Mouse (Mus musculus): ENCODE measurements around the gene Mrps18c.

GRCm38 (mm10) chr5:100751655-100752054 is 46.8 kb upstream of the Mrps18c start:
- no peak for TF ChIP-seq CTCF (IDR thresholded peaks at IDR 0.05)
- no peak for TF ChIP-seq POLR2A (IDR thresholded peaks at IDR 0.05; ENCODE audit: insufficient read depth, low read depth, low read length)
- TF ChIP-seq EP300 (IDR thresholded peaks at IDR 0.05; ENCODE audit: insufficient read depth, low read depth, low read length) = no peak

Measured in heart, adult 2 months (tissue).